Mouse (Mus musculus): ENCODE measurements around the gene Llgl2. TPM values are rescaled to one million over a fixed set of nuclear protein-coding genes. Genes with fewer than 3 reads are reported as not detected.

The Llgl2 gene
- total and polyA plus RNA-seq, 2 experiments from 2014 or later = 14.1 to 49.8 TPM

DNA sequence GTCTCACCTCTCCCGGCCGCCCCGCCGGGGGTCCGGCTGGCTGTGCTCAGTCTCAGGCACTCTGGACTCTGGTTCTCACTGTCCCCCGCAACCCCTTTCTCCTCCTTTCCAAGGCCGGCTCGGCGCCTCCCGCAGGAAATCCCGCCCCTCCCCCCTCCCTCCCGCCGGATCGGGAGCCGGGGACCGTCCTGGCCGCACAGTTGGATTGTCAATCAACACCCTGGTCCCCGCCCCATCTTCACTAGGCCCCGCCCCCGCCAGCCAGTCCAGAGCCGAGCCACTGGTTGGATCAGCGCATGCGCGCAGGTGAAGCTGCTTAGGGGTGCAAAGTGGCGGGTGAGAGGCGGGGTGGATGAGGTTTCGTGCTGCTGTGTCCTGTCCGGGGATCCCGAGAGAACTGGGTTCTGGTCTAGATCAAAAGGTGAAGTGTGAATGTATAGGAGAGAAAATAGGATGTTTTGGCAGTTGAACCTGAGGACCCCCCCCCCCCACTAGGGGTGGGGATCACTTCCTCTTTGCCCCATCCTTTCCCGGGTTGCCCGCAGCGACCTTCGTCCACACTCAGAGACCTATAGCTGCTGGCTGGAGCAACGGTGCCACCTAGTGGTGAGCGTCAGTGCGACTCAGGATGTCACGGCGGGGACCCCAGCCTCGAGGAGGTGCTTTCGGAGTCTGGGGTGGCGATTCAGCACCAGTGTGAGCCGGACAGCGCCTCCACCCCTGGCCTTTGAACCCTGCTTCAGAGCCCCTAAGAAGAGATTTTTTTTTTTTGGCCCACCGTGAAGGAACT is 10.1 kb upstream of the Llgl2 start, which contains the start of gene Caskin2:
Gene Caskin2 (minus strand): TSS at position 133 of the 790 bp plus-strand sequence.
- under 1% methylated on average over 37 of the region's 44 CpGs for WGBS

DNA sequence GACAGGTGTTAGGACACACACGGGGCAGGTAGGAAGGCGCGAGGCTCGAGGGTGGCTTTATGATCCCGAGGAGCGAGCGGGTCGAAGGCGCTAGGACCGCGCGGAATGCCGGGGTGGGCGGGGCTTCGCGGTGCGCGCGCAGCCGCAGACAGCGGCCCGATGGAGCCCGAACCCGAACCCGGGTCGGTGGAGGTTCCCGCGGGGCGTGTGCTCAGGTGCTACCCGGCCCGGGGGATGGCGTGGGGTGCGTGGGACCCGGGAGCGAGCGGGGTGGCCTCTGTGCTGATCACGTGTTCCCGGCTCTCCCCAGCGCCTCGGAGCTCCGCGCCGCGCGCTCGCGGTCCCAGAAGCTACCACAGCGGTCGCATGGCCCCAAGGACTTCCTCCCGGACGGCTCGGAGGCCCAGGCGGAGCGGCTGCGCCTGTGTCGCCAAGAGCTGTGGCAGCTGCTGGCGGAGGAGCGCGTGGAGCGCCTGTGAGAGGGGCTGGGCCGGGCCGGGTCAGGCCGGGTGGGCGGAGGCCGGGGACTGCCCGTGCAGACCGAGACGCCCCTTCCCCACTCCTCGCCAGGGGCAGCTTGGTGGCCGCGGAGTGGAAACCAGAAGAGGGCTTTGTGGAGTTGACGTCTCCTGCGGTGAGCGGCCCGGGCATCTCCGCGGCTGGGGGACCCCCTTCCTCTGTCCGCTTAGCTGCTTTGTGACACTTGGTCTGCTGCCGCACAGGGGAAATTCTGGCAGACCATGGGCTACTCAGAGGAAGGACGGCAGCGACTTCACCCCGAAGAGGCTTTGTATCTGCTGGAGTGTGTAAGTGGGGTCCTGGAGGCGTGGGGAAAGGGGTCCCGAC is 9.0 kb upstream of the Llgl2 start, which contains the start of gene Tsen54:
Gene Tsen54 (plus strand): TSS at position 120 of the 846 bp plus-strand sequence.
- Histone ChIP-seq H3K9me3 (replicated peaks; ENCODE audit: control insufficient read depth, low read length) (no peaks in the 10 kb centered on the region), H3K9ac (replicated peaks; ENCODE audit: low read depth, low read length) (peak within 1 kb of the TSS; percentile 73), H3K4me3 (ENCODE audit: low read depth, low read length) (peak within 1 kb of the TSS; percentile 65), H3K27ac (ENCODE audit: low read depth) (peak within 1 kb of the TSS; percentile 47), H3K36me3 (replicated peaks; ENCODE audit: control insufficient read depth, insufficient read depth, low read length) (peaks cover 14% of the 10 kb centered on the region), H3K4me2 (ENCODE audit: low read depth, low read length) (peak within 1 kb of the TSS; percentile 98), H3K27me3 (ENCODE audit: control insufficient read depth, insufficient read depth, low read length) (no peaks in the 10 kb centered on the region), H3K4me1 (ENCODE audit: control insufficient read depth, insufficient read depth) (peaks cover 30% of the 10 kb centered on the region)
- WGBS = under 1% methylated on average over 83 of the region's 84 CpGs
- TF ChIP-seq CTCF (IDR thresholded peaks at IDR 0.05; ENCODE audit: low read depth) (no peak), EP300 (IDR thresholded peaks at IDR 0.05; ENCODE audit: low read depth) (no peak)
- ATAC-seq (ENCODE audit: insufficient read depth, low read depth) (peak; percentile 32), DNase-seq (ENCODE audit: low spot score) (peak; percentile 59)

More for the DNA sequence above, 10.1 kb upstream of the Llgl2 start, which contains the start of gene Caskin2:
- H3K9me3 ChIP-seq (replicated peaks; ENCODE audit: control insufficient read depth, low read length) = no peaks in the 10 kb centered on the region
- H3K9ac ChIP-seq (replicated peaks; ENCODE audit: low read depth, low read length) = peak within 1 kb of the TSS; percentile 77
- peak within 1 kb of the TSS; percentile 98 for H3K4me2 ChIP-seq (ENCODE audit: low read depth, low read length)
- ATAC-seq (ENCODE audit: insufficient read depth, low read depth) (peak; percentile 83), DNase-seq (ENCODE audit: low spot score) (peak; percentile 97)
- no peaks in the 10 kb centered on the region for H3K27me3 ChIP-seq (ENCODE audit: control insufficient read depth, insufficient read depth, low read length)
- peak within 1 kb of the TSS; percentile 65 for H3K4me3 ChIP-seq (ENCODE audit: low read depth, low read length)
- TF ChIP-seq EP300 (IDR thresholded peaks at IDR 0.05; ENCODE audit: low read depth) (peak; percentile 61), CTCF (IDR thresholded peaks at IDR 0.05; ENCODE audit: low read depth) (peak; percentile 99)
- H3K4me1 ChIP-seq (ENCODE audit: control insufficient read depth, insufficient read depth) = peaks cover 41% of the 10 kb centered on the region
- peaks cover 10% of the 10 kb centered on the region; the same call in 1 of the 2 replicates for H3K36me3 ChIP-seq (replicated peaks; ENCODE audit: control insufficient read depth, insufficient read depth, low read length)
- peak within 1 kb of the TSS; percentile 91 for H3K27ac ChIP-seq (ENCODE audit: low read depth)

DNA sequence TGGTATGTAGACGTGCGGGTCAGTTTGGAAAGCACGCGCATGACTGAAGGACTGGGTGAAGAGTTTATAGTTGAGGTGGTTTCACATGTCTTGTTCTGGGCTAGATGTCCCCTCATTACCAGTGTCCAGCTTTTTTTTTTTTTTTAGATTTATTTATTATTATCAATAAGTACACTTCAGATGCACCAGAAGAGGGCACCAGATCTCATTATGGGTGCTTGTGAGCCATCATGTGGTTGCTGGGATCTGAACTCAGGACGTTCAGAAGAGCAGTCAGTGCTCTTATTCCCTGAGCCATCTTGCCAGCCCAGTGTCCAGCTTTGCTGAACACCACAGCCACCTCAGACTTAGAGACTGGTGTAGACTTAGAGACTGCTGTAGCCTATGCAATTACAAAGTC is 6.5 kb upstream of the Llgl2 start:
- Histone ChIP-seq H3K4me2 (ENCODE audit: low read depth, low read length) (no peak overlapping the region), H3K27me3 (ENCODE audit: control insufficient read depth, insufficient read depth, low read length) (no peaks in the 10 kb centered on the region), H3K9ac (replicated peaks; ENCODE audit: low read depth, low read length) (no peak overlapping the region), H3K36me3 (replicated peaks; ENCODE audit: control insufficient read depth, insufficient read depth, low read length) (peaks cover 33% of the 10 kb centered on the region), H3K27ac (ENCODE audit: low read depth) (no peak overlapping the region), H3K4me3 (ENCODE audit: low read depth, low read length) (no peak overlapping the region), H3K4me1 (ENCODE audit: control insufficient read depth, insufficient read depth) (peaks cover 8% of the 10 kb centered on the region), H3K9me3 (replicated peaks; ENCODE audit: control insufficient read depth, low read length) (no peaks in the 10 kb centered on the region)
- no peak for TF ChIP-seq EP300 (IDR thresholded peaks at IDR 0.05; ENCODE audit: low read depth)
- TF ChIP-seq CTCF (IDR thresholded peaks at IDR 0.05; ENCODE audit: low read depth) = no peak; the same call in 1 of the 2 replicates
- ATAC-seq (ENCODE audit: insufficient read depth, low read depth) (no peak), DNase-seq (ENCODE audit: low spot score) (no peak)
- 86% methylated on average over 5 of the region's 5 CpGs for WGBS

DNA sequence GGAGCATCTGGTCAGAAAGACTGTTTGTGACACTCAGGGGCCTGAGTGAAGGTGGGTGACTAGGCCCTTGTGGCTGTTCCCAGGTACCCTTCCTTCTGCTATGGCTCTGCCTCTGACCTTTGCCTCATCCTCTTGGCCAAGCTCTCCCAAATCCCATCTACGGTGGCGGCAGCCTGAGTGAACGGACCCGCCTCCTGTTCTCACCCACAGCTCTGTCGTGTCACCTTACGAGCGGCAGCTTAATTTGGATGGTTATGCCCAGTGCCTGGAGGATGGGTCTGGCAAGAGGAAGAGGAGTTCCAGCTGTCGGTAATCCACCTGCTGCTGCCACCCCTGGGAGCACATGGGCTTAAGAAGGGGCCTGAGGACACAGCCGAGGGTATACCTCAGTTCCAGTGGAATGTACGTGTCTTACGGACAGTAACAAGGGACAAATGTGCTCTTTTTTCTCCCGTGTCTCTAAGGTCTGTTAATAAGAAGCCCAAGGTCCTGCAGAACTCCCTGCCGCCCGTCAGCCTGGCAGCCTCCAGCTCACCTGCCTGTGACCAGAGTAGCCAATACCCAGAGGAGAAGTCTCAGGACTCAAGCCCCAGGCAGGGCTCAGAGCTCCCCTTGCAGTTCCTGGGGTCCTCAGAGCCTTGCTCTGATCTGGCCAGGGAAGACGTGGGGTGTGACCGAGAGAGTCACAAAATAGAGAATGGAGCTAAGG is 3.8 kb upstream of the Llgl2 start:
- no peak for DNase-seq (ENCODE audit: low spot score)
- ATAC-seq (ENCODE audit: insufficient read depth, low read depth) = no peak
- Histone ChIP-seq H3K9me3 (replicated peaks; ENCODE audit: control insufficient read depth, low read length) (no peaks in the 10 kb centered on the region), H3K4me3 (ENCODE audit: low read depth, low read length) (no peak overlapping the region), H3K4me2 (ENCODE audit: low read depth, low read length) (no peak overlapping the region), H3K4me1 (ENCODE audit: control insufficient read depth, insufficient read depth) (peaks cover 13% of the 10 kb centered on the region), H3K27me3 (ENCODE audit: control insufficient read depth, insufficient read depth, low read length) (no peaks in the 10 kb centered on the region), H3K9ac (replicated peaks; ENCODE audit: low read depth, low read length) (no peak overlapping the region), H3K36me3 (replicated peaks; ENCODE audit: control insufficient read depth, insufficient read depth, low read length) (peaks cover 38% of the 10 kb centered on the region), H3K27ac (ENCODE audit: low read depth) (no peak overlapping the region)
- TF ChIP-seq CTCF (IDR thresholded peaks at IDR 0.05; ENCODE audit: low read depth) (no peak), EP300 (IDR thresholded peaks at IDR 0.05; ENCODE audit: low read depth) (no peak)
- WGBS = 79% methylated on average over 16 of the region's 16 CpGs

DNA sequence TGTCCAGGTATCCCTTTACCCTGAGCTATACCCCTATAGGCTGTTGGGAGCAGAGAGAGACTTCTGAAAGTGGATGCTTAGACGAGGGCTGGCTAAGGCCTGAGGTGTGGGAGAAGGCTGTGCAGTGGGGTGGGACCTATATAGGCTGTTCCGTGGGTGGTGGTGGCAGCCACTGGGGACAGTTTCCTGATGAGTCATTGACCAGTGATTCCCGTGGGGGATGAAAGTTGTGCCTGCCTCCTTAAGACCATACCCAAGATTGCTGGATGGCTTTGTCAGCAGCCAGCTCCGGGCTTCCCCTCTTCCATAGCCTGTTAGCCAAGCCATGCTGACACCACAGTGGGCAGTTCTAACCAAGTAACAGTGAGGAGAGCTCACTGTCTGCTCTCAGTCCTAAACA is 2.8 kb upstream of the Llgl2 start:
- no peak overlapping the region for H3K9ac ChIP-seq (replicated peaks; ENCODE audit: low read depth, low read length)
- no peak for TF ChIP-seq CTCF (IDR thresholded peaks at IDR 0.05; ENCODE audit: low read depth)
- no peak for TF ChIP-seq EP300 (IDR thresholded peaks at IDR 0.05; ENCODE audit: low read depth)
- no peak for DNase-seq (ENCODE audit: low spot score)
- H3K9me3 ChIP-seq (replicated peaks; ENCODE audit: control insufficient read depth, low read length) = no peaks in the 10 kb centered on the region
- 0 out of 2 replicates have a peak, but pooled peaks cover 7% of the 10 kb centered on the region for H3K4me1 ChIP-seq (ENCODE audit: control insufficient read depth, insufficient read depth)
- peaks cover 38% of the 10 kb centered on the region for H3K36me3 ChIP-seq (replicated peaks; ENCODE audit: control insufficient read depth, insufficient read depth, low read length)
- H3K4me3 ChIP-seq (ENCODE audit: low read depth, low read length) = no peak overlapping the region
- no peak overlapping the region for H3K27ac ChIP-seq (ENCODE audit: low read depth)
- 65% methylated on average over 4 of the region's 4 CpGs for WGBS
- H3K27me3 ChIP-seq (ENCODE audit: control insufficient read depth, insufficient read depth, low read length) = no peaks in the 10 kb centered on the region
- H3K4me2 ChIP-seq (ENCODE audit: low read depth, low read length) = no peak overlapping the region
- ATAC-seq (ENCODE audit: insufficient read depth, low read depth) = no peak
